Mouse (Mus musculus) lung, postnatal 0 days (tissue): ENCODE results near the gene Schip1.

Experiments used
- CTCF ChIP-seq: IDR thresholded peaks from 2 replicates; pipeline ENCODE4 v1.5.1; 2016; ENCODE audit warnings: antibody characterized with exemption, mild to moderate bottlenecking
- EP300 ChIP-seq: IDR thresholded peaks from 2 replicates; pipeline ENCODE4 v1.6.1; 2016; ENCODE audit warnings: antibody characterized with exemption, mild to moderate bottlenecking, control low read depth

DNA sequence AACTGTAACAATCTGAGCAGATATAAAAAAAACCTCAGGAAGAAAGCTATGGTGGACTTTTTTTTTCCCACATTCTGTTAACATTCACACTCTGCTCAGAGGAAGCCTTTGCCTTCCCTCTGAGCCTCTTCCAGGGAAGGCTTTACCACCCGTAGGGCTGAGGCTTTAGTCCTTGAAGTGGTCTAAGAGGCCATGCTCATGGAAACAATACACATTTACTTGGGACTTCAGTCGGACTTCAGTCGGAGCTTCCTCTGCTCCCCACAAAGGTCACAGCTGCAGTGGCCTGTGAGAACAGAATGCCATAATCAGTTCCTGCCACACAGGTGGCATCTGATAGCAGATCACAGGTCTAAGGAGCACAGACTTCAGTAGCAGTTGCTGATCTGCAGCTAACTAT is 471.5 kb downstream of the Schip1 start:
- TF ChIP-seq CTCF (no peak), EP300 (no peak)
